Mouse (Mus musculus) hindbrain, embryonic 13.5 days (tissue): ENCODE results near the gene Amotl1. TPM values are rescaled to one million over a fixed set of nuclear protein-coding genes. Genes with fewer than 3 reads are reported as not detected.

ENCODE experiments used
- ATAC-seq: fragments of 200-750 bp; cut with Nextera tagmentation; 2 replicates; pipeline ENCODE4 v1.8.0; 2017; ENCODE audit warnings: moderate TSS enrichment; ENCODE audit not compliant: low FRiP score
- H3K27ac ChIP-seq: fragments of 300-500 bp; sonication (generic); 2 replicates; pipeline ENCODE4 v1.5.1; 2015; ENCODE audit warnings: inconsistent platforms, mild to moderate bottlenecking, moderate library complexity
- H3K27me3 ChIP-seq: fragments of 300-500 bp; sonication (generic); 2 replicates; pipeline ENCODE4 v1.6.1; 2015; ENCODE audit warnings: mild to moderate bottlenecking, inconsistent platforms
- H3K36me3 ChIP-seq: fragments of 300-500 bp; sonication (generic); 2 replicates; pipeline ENCODE4 v1.6.1; 2015; ENCODE audit warnings: mild to moderate bottlenecking, inconsistent platforms
- H3K4me1 ChIP-seq: fragments of 300-500 bp; sonication (generic); replicated peaks from 2 replicates; pipeline ENCODE4 v1.6.1; 2015; ENCODE audit warnings: inconsistent platforms
- H3K4me2 ChIP-seq: fragments of 300-500 bp; sonication (generic); 2 replicates; pipeline ENCODE4 v1.6.1; 2015; ENCODE audit warnings: inconsistent platforms, mild to moderate bottlenecking, moderate library complexity
- H3K4me3 ChIP-seq: fragments of 300-500 bp; sonication (generic); 2 replicates; pipeline ENCODE4 v1.5.1; 2015; ENCODE audit warnings: mild to moderate bottlenecking, inconsistent platforms
- H3K9ac ChIP-seq: fragments of 300-500 bp; sonication (generic); 2 replicates; pipeline ENCODE4 v1.6.1; 2015; ENCODE audit warnings: mild to moderate bottlenecking, inconsistent platforms
- H3K9me3 ChIP-seq: fragments of 300-500 bp; sonication (generic); 2 replicates; pipeline ENCODE4 v1.6.1; 2016; ENCODE audit warnings: inconsistent platforms
- WGBS: fragments of 180-500 bp; shearing (Covaris S2); methylation state at CpG from one replicate; pipeline ENCODE4 v1.1.7; 2015; 5-methylcytosine and 5-hydroxymethylcytosine counted together
- polyA plus RNA-seq: library from polyadenylated mRNA; unstranded; fragments of >200 nt; fragmentation: Nextera tagmentation; extraction: Ambion mirVana; gene quantifications from 2 replicates; pipeline ENCODE4 v1.2.1, GENCODE M21; 2015

Gene Amotl1
- polyA plus RNA-seq, 1 experiment from 2014 or later = 8.8 TPM

DNA sequence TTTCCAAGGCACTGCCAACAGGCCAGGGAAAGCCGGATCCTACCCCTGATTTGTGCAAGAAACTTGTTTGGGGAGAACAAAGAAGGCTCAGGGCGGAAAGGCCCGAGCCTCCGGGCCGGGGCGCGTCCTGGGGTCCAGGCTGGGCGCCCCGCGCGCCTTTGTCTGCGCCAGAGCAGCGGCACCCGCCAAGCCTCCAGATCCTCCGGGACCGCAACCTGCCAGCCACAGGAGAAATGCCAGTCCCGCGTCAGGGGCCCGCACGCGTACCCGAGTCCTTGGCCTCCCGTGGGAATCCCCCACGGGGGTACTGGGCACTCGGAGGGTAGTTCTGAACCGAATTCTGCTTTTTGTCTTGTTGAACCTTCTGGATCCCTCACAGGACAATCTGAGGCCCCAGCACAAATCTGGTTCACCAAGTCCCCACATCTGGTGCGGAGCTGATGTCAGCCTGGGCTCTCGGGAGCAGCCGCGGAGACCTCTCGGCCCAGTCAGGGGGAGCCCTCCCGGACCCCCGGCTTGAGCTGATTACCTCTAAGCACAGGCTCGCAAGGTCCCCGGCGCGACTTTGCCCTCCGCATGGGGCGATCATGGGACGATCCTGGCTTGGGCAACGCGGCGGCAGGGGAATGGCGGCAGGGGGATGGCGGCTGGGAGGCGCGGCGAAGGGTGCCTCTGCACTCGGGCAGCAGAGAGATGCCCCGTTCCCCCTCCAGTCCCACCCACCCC is 30.5 kb downstream of the Amotl1 start:
- 1% methylated on average over 47 of the region's 50 CpGs for WGBS
- peaks cover 42% of the 10 kb centered on the region for H3K4me1 ChIP-seq
- peak overlapping the region; percentile 83 for H3K27ac ChIP-seq
- H3K36me3 ChIP-seq = no peaks in the 10 kb centered on the region
- H3K27me3 ChIP-seq = 0 out of 2 replicates have a peak, but pooled peaks cover 8% of the 10 kb centered on the region
- ATAC-seq = peak; percentile 74
- H3K4me3 ChIP-seq = peak overlapping the region; percentile 87
- peak overlapping the region; percentile 96 for H3K9ac ChIP-seq
- no peaks in the 10 kb centered on the region for H3K9me3 ChIP-seq
- H3K4me2 ChIP-seq = peak overlapping the region; percentile 62

DNA sequence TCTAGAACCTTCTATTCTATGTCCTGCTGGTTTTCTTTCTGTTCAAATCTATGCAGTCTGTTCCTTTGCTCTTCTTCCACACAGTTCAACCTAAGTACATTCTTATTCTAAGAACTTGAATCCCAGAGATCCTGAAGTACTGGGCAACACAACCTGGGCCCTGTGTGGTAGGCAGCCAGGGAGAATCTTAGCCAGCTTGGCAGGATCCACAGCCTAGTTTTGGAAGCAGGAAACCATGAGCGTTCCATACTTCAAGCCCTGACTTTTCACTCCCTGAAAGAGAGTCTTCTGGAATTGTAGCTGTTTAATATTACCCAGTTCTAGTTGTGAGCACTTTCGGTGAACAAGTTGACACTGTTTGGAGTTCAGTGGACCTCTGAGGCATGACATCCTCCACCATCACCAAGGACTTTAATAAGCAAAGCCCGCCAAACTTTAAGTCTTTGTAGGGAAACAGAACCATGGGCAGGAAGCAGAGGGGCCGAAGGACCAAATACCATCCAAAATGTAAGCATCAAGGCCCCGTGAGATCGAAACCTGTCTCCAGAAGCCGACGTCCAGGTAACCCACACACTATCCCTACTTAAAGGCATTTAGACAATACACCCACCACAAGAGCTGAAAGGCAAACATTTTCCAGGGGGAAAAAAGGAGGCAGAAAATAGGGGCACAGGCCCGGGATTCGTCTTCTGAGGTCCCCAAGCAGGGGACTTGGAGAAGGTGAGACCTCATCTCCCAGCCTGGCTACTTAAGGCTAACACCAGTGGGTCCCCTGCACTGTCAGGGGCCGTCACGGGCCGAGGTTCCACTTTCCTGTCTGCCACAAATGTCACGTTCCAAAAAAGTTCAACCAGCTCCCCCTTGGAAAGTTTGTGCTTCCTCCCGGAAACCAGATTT is 31.3 kb downstream of the Amotl1 start:
- Histone ChIP-seq H3K4me1 (peaks cover 50% of the 10 kb centered on the region), H3K27ac (peak overlapping the region; percentile 83; the same call in 1 of the 2 replicates), H3K36me3 (no peaks in the 10 kb centered on the region), H3K4me2 (peak overlapping the region; percentile 62), H3K4me3 (peak overlapping the region; percentile 87), H3K9me3 (no peaks in the 10 kb centered on the region), H3K9ac (peak overlapping the region; percentile 96), H3K27me3 (0 out of 2 replicates have a peak, but pooled peaks cover 8% of the 10 kb centered on the region)
- ATAC-seq = 0 out of 2 replicates have a peak, but pooled peaks have one; percentile 12
- WGBS = 12% methylated on average over 15 of the region's 15 CpGs

DNA sequence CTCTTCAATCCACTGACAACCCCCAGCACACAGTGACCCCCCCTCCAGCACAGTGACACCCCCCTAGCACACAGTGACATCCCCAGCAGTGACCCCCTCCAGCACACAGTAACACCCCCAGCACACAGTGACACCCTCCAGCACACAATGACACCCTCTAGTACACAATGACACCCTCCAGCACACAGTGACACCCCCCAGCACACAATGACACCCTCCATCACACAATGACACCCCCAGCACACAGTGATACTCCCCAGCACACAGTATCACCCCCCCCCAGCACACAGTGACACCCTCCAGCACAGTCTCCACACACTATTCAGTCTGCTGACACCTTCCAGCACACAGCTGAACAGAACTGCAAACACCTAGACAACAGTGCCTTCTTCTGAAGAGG is 32.3 kb downstream of the Amotl1 start:
- Histone ChIP-seq H3K4me1 (peaks cover 60% of the 10 kb centered on the region), H3K27ac (0 out of 2 replicates have a peak overlapping the region, but pooled peaks have one; percentile 2), H3K4me2 (peak overlapping the region; percentile 62), H3K36me3 (no peaks in the 10 kb centered on the region), H3K9ac (peak overlapping the region; percentile 96), H3K27me3 (0 out of 2 replicates have a peak, but pooled peaks cover 8% of the 10 kb centered on the region), H3K4me3 (peak overlapping the region; percentile 87), H3K9me3 (no peaks in the 10 kb centered on the region)
- ATAC-seq = no peak

DNA sequence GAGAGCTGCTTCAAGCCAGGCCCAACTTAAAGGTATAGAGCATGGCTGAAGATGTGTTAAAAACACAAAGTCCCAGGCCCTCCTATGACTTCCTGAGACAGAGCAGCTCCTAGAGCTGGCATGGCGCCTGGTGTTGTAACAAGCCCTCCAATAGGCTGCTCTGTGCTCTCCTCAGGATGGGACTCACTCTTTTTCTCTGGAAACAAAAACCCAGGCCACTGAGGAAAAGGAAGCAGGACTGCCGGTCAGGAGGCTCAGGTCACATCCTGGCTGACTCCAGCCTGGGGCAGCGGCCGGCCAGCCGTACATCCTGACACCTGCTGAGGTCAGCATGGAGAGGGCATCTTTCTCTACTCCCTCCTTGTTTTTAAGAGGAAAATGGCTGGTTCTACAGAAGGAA is 36.3 kb downstream of the Amotl1 start:
- ATAC-seq = no peak
- no peak overlapping the region for H3K27ac ChIP-seq
- H3K4me3 ChIP-seq = no peak overlapping the region
- no peaks in the 10 kb centered on the region for H3K36me3 ChIP-seq
- H3K4me2 ChIP-seq = no peak overlapping the region
- no peaks in the 10 kb centered on the region for H3K9me3 ChIP-seq
- H3K4me1 ChIP-seq = peaks cover 50% of the 10 kb centered on the region
- WGBS = 63% methylated on average over 5 of the region's 5 CpGs
- H3K27me3 ChIP-seq = no peaks in the 10 kb centered on the region
- no peak overlapping the region for H3K9ac ChIP-seq

DNA sequence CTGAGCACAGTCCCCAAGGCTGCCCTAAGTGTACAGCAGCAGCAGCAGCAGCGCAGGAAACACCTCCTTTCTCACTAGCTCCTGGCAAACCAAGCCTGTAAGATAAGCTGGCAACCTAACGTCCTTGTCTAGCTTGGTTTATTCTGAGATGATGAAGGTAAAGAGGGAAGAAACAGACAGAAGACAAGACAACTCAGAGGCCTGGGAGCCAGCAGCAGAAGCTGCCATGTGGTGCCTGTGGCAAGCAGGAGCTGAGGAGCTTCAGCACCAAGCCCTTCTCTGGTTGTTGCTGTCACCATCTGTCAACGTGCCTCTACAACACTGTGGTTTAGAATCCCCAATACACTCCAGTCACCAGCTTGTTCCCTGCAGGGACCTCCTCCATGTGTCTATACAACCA is 37.4 kb downstream of the Amotl1 start:
- peaks cover 40% of the 10 kb centered on the region for H3K4me1 ChIP-seq
- no peaks in the 10 kb centered on the region for H3K36me3 ChIP-seq
- no peaks in the 10 kb centered on the region for H3K9me3 ChIP-seq
- whole genome bisulfite sequencing = 82% methylated on average over 3 of the region's 3 CpGs
- no peak overlapping the region for H3K4me2 ChIP-seq
- H3K9ac ChIP-seq = no peak overlapping the region
- no peak for ATAC-seq
- no peak overlapping the region for H3K4me3 ChIP-seq
- no peaks in the 10 kb centered on the region for H3K27me3 ChIP-seq
- 0 out of 2 replicates have a peak overlapping the region, but pooled peaks have one; percentile 35 for H3K27ac ChIP-seq

DNA sequence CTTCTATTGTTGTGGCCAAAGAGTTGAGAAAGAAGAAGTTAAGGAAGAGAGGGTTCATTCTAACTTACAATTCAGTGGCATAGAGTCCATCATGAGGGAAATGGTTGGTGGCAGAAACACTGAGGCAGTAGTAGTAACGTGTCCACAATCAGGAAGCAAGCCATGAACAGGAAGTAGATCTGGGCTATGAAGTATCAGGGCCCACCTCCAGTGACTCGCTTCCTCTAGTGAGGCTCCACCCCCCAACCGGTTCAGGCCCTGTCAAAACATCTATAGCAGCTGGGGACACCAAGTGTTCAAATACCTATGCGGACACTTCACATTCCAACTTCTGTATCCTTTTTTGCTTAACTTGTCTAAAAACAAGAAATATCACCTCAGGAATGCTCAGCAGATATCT is 38.9 kb downstream of the Amotl1 start:
- Histone ChIP-seq H3K9me3 (no peaks in the 10 kb centered on the region), H3K4me3 (no peak overlapping the region), H3K4me1 (peaks cover 25% of the 10 kb centered on the region), H3K9ac (no peak overlapping the region), H3K27me3 (no peaks in the 10 kb centered on the region), H3K4me2 (no peak overlapping the region), H3K36me3 (no peaks in the 10 kb centered on the region), H3K27ac (no peak overlapping the region)
- no peak for ATAC-seq
- WGBS = 91% methylated on average over 4 of the region's 4 CpGs

DNA sequence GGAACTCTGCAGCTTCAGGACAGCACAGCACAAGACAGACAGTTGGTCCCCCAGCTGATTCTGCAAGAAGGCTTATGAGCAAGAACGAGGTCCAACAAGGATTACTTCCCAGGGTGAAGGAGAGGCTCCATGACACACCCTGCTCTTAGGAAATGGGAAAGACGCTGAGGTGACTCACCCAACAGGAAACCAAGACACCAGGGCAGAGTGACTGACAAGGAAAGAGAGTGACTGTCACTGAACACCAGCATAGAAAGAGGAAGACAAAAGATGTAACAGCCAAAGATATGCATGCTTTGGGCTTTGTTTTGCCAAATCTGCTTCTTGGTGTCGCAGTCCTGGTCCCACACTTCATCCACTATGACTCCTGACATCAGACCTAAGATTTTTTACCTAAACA is 40.5 kb downstream of the Amotl1 start:
- H3K27me3 ChIP-seq = no peaks in the 10 kb centered on the region
- H3K36me3 ChIP-seq = no peaks in the 10 kb centered on the region

DNA sequence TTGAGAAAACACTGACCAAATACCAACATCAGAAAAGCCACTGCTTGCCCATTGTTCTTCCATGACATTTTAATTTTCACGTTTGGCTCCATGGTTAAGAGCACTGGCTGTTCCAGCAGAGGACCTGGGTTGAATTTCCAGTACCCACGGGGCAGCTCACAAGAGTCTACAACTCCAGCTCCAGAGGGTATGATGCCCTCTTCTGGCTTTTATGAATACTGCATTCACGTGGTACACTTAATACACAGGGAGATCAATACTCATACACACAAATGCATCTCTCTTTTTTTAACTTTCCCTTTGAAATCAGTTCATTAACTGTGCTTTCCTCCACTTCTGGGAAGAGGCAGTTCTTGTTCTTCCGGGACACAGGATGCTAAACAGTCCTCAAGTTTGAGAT is 41.4 kb downstream of the Amotl1 start:
- H3K36me3 ChIP-seq = no peaks in the 10 kb centered on the region
- H3K4me2 ChIP-seq = no peak overlapping the region
- no peak overlapping the region for H3K9ac ChIP-seq
- H3K27ac ChIP-seq = no peak overlapping the region
- no peak overlapping the region for H3K4me3 ChIP-seq
- 81% methylated on average over 4 of the region's 4 CpGs for WGBS
- peaks cover 13% of the 10 kb centered on the region for H3K4me1 ChIP-seq
- H3K27me3 ChIP-seq = no peaks in the 10 kb centered on the region
- no peaks in the 10 kb centered on the region for H3K9me3 ChIP-seq
- ATAC-seq = no peak

More for the DNA sequence above, 40.5 kb downstream of the Amotl1 start:
- Histone ChIP-seq H3K4me2 (no peak overlapping the region), H3K4me1 (peaks cover 22% of the 10 kb centered on the region), H3K27ac (no peak overlapping the region), H3K4me3 (no peak overlapping the region), H3K9ac (no peak overlapping the region), H3K9me3 (no peaks in the 10 kb centered on the region)
- 87% methylated on average over 3 of the region's 3 CpGs for WGBS
- ATAC-seq = no peak

DNA sequence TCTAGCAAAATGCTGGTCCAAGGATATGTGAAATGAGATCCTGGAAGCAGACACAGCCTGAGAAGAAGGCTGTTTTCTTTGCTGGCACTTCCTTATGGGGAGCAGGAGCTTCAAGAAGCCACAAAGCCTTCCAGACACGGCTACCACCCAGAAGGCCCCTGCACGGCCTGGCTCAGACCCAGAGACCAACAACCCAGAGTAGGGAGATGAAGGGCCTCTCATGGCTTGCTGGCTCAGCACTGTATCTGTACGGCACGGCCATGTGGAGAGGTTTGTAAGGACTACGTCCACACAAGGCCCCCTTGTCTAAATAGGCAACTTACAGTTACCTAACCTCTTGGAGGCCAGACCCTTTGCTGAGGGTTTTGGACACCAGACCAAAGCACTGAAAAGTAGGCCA is 45.1 kb downstream of the Amotl1 start:
- Histone ChIP-seq H3K9ac (no peak overlapping the region), H3K9me3 (no peaks in the 10 kb centered on the region), H3K36me3 (peaks cover 16% of the 10 kb centered on the region), H3K4me2 (no peak overlapping the region), H3K27me3 (no peaks in the 10 kb centered on the region), H3K4me1 (no peaks in the 10 kb centered on the region), H3K27ac (no peak overlapping the region), H3K4me3 (no peak overlapping the region)
- no peak for ATAC-seq
- 95% methylated on average over 5 of the region's 5 CpGs for WGBS

DNA sequence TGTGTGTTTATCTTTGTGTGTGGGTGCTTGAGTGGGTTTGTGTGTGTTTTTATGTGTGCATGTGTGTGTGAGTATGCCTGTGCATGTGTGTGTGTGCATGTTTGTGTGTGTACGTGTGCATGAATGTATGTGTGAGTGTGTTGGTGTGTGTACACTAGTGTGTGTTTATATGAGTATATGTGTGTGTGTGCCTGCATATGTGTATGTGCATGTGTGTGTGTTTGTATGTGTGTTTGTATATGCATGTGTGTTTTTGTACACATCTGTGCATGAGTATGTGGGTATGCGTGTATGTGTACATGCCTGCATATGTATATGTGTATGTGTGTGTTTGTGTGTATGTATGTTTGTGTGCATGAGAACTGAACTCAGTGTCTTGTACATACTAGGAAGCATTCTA is 46.7 kb downstream of the Amotl1 start:
- no peak for ATAC-seq
- H3K9me3 ChIP-seq = no peaks in the 10 kb centered on the region
- H3K27me3 ChIP-seq = no peaks in the 10 kb centered on the region
- H3K4me3 ChIP-seq = no peak overlapping the region
- H3K27ac ChIP-seq = no peak overlapping the region
- no peak overlapping the region for H3K9ac ChIP-seq
- H3K4me1 ChIP-seq = no peaks in the 10 kb centered on the region
- H3K36me3 ChIP-seq = peaks cover 29% of the 10 kb centered on the region
- no peak overlapping the region for H3K4me2 ChIP-seq
- 96% methylated on average over 2 of the region's 2 CpGs for WGBS

DNA sequence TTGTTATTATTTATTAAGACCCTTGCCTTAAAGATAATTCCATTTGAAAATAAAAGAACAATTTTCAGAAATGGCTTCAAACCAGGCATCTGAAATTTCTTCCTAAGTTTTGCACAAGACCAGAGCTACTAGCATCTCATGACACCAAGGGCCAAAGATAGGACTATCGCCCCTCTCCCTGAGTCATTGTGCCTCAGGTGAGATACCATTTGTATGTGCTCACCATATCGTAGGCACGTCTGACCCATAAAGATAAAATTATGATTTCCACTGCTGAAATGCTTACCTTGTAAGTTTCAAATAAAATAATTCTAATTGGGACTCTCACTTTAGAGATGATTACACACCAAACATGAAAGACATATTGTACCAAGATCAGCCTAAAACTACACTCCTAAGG is 47.4 kb downstream of the Amotl1 start:
- 94% methylated on average over 3 of the region's 3 CpGs for WGBS
- Histone ChIP-seq H3K4me3 (no peak overlapping the region), H3K27me3 (no peaks in the 10 kb centered on the region), H3K9ac (no peak overlapping the region), H3K4me1 (no peaks in the 10 kb centered on the region), H3K27ac (no peak overlapping the region), H3K9me3 (no peaks in the 10 kb centered on the region), H3K36me3 (peaks cover 37% of the 10 kb centered on the region), H3K4me2 (no peak overlapping the region)
- no peak for ATAC-seq

DNA sequence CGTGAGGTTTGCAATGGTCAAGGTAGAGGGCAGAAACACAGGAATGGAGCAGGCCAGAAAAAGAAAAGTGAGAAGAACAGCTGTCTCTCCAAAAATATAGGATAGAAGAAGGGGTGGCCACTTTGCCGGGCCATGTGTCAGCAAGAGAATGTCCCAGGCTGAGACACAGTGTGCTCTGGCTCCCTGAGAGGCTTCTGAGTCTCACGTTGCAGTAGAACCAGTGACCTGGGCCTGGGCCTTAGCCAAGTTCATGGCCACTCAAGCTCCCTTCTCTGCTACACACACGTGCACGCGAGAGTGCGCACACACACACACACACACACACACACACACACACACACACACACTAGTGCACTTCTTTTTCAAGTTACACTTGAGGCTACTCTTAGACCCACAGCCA is 48.0 kb downstream of the Amotl1 start:
- no peak for ATAC-seq
- no peaks in the 10 kb centered on the region for H3K4me1 ChIP-seq
- WGBS = 87% methylated on average over 7 of the region's 7 CpGs

More for the DNA sequence above, 48.0 kb downstream of the Amotl1 start:
- Histone ChIP-seq H3K4me2 (no peak overlapping the region), H3K9ac (no peak overlapping the region), H3K4me3 (no peak overlapping the region), H3K9me3 (no peaks in the 10 kb centered on the region), H3K27ac (no peak overlapping the region), H3K27me3 (no peaks in the 10 kb centered on the region), H3K36me3 (peaks cover 42% of the 10 kb centered on the region)
